Mouse (Mus musculus): ENCODE measurements around the gene Sdk2. TPM values are rescaled to one million over a fixed set of nuclear protein-coding genes. Genes with fewer than 3 reads are reported as not detected.

Sdk2 gene
- polyA plus RNA-seq, 1 experiment from 2014 or later, result 2.1 TPM

DNA sequence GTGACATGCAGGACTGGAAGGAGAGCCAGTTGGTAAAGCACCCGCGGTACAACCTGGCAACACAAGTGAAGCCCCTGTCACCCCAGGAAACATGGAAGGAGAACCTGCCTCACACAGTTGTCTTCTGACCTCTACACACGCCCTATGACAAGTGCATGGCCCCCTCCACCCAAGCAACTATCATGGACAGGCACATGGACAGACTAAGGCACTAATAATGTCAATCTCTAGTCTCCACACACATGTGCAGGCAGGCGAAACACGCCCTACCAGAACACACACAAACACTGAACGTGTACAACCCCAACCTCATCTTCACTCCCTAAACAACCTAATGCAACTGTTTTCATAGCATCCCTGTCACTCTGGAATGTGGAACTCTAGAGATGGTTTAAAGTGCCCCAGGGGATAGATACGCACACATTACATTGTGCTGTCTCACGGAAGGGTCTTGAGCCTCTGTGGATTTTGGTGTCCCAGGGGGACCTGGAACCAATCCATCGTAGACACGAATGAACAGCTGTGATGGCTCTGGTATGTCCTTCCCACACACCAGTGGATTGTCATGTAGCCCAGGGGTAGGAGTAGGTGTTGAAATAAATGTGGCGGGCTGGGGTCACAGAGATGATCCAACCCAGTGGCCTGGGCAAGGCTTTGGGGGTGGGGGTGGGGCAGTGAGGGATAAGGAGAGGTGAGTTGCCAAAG lies 329.8 kb downstream of the Sdk2 start:
- Histone ChIP-seq H3K4me3 (replicated peaks) (no peak overlapping the region), H3K36me3 (0 out of 2 replicates have a peak, but pooled peaks cover 2% of the 10 kb centered on the region), H3K4me2 (replicated peaks) (no peak overlapping the region), H3K27me3 (replicated peaks) (no peaks in the 10 kb centered on the region), H3K4me1 (replicated peaks) (peaks cover 70% of the 10 kb centered on the region), H3K27ac (no peak overlapping the region), H3K9me3 (no peaks in the 10 kb centered on the region), H3K9ac (no peak overlapping the region)
- WGBS, result 71% methylated on average over 11 of the region's 11 CpGs
- ATAC-seq, result no peak

GRCm38 (mm10) chr11:113735151-113735550 lies 331.7 kb downstream of the Sdk2 start:
- Histone ChIP-seq H3K27me3 (replicated peaks) (no peaks in the 10 kb centered on the region), H3K4me3 (replicated peaks) (no peak overlapping the region), H3K4me2 (replicated peaks) (no peak overlapping the region), H3K9me3 (no peaks in the 10 kb centered on the region), H3K4me1 (replicated peaks) (peaks cover 70% of the 10 kb centered on the region), H3K27ac (peak overlapping the region; percentile 72), H3K36me3 (no peaks in the 10 kb centered on the region), H3K9ac (no peak overlapping the region)
- peak; percentile 61 for ATAC-seq
- 45% methylated on average over 6 of the region's 6 CpGs for WGBS

GRCm38 (mm10) chr11:113733631-113734364 lies 333.0 kb downstream of the Sdk2 start:
- H3K4me3 ChIP-seq (replicated peaks), result no peak overlapping the region
- H3K9me3 ChIP-seq, result no peaks in the 10 kb centered on the region
- 29% methylated on average over 6 of the region's 6 CpGs for WGBS
- peaks cover 8% of the 10 kb centered on the region for H3K36me3 ChIP-seq
- H3K27ac ChIP-seq, result peak overlapping the region; percentile 72
- ATAC-seq, result peak; percentile 72
- peaks cover 59% of the 10 kb centered on the region for H3K4me1 ChIP-seq (replicated peaks)
- H3K4me2 ChIP-seq (replicated peaks), result peak overlapping the region; percentile 12; the same call in 1 of the 2 replicates
- H3K9ac ChIP-seq, result no peak overlapping the region
- H3K27me3 ChIP-seq (replicated peaks), result no peaks in the 10 kb centered on the region

GRCm38 (mm10) chr11:113731945-113732612 lies 334.8 kb downstream of the Sdk2 start:
- H3K9ac ChIP-seq, result no peak overlapping the region
- H3K4me1 ChIP-seq (replicated peaks), result peaks cover 53% of the 10 kb centered on the region
- 91% methylated on average over 10 of the region's 10 CpGs for WGBS
- no peak for ATAC-seq
- peaks cover 23% of the 10 kb centered on the region for H3K36me3 ChIP-seq
- H3K9me3 ChIP-seq, result no peaks in the 10 kb centered on the region
- H3K4me2 ChIP-seq (replicated peaks), result no peak overlapping the region
- no peaks in the 10 kb centered on the region for H3K27me3 ChIP-seq (replicated peaks)
- H3K27ac ChIP-seq, result no peak overlapping the region
- no peak overlapping the region for H3K4me3 ChIP-seq (replicated peaks)

DNA sequence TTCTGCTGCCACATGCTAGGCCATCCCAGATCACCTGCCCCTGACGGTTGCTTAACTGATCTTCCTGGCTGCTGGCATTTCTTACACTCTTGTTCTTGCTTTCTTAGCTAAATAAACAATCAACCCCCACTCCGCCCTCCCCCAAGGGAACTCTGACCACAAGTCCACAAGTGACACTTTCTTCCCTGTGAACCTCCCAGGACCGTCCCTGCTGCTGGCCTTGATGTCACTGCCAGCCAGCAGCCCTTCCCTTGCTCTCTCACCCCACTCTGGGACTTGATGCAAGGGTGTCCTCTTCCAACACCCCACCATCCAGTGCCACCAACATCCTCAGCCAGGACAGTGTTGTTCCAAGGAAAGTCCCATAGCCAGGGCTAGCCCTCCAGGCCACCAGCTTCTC lies 336.0 kb downstream of the Sdk2 start:
- H3K4me2 ChIP-seq (replicated peaks), result no peak overlapping the region
- H3K4me3 ChIP-seq (replicated peaks), result no peak overlapping the region
- no peak for ATAC-seq
- H3K9me3 ChIP-seq, result no peaks in the 10 kb centered on the region
- no peak overlapping the region for H3K27ac ChIP-seq
- peaks cover 30% of the 10 kb centered on the region for H3K36me3 ChIP-seq
- peaks cover 52% of the 10 kb centered on the region for H3K4me1 ChIP-seq (replicated peaks)
- H3K27me3 ChIP-seq (replicated peaks), result no peaks in the 10 kb centered on the region
- H3K9ac ChIP-seq, result no peak overlapping the region
- 38% methylated on average over 3 of the region's 3 CpGs for WGBS

- no peaks in the 10 kb centered on the region for H3K9me3 ChIP-seq
- no peak for ATAC-seq
- H3K27ac ChIP-seq, result no peak overlapping the region
- no peak overlapping the region for H3K4me2 ChIP-seq (replicated peaks)
- peaks cover 30% of the 10 kb centered on the region for H3K36me3 ChIP-seq
- no peak overlapping the region for H3K9ac ChIP-seq
- H3K27me3 ChIP-seq (replicated peaks), result no peaks in the 10 kb centered on the region
- no peak overlapping the region for H3K4me3 ChIP-seq (replicated peaks)
- 58% methylated on average over 8 of the region's 8 CpGs for WGBS
- H3K4me1 ChIP-seq (replicated peaks), result peaks cover 49% of the 10 kb centered on the region
Observed at GRCm38 (mm10) chr11:113729917-113730316, 336.9 kb downstream of the Sdk2 start.

DNA sequence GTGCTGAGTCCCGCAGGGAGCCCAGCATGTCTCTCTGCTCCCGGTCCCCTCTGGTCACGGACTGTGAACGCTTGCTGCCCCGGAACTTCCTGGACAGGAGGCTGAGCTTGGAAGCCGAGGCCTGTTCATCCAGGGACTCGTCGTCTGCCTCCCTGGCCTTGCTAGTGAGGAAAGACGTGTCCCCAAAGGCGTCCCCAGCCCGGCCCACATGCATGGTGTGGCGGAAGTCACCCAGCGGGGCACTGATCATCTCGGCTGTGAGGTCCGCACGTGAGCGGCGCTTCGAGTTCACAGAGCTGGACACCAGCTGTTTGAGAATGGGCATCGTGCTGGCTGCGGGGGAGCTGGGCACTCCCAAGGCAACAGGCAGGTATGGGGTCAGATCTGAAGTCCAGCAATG lies 337.6 kb downstream of the Sdk2 start:
- no peaks in the 10 kb centered on the region for H3K27me3 ChIP-seq (replicated peaks)
- H3K4me3 ChIP-seq (replicated peaks), result no peak overlapping the region
- peaks cover 42% of the 10 kb centered on the region for H3K4me1 ChIP-seq (replicated peaks)
- ATAC-seq, result no peak
- no peak overlapping the region for H3K4me2 ChIP-seq (replicated peaks)
- H3K9me3 ChIP-seq, result no peaks in the 10 kb centered on the region
- peaks cover 30% of the 10 kb centered on the region for H3K36me3 ChIP-seq
- 88% methylated on average over 21 of the region's 21 CpGs for WGBS
- H3K27ac ChIP-seq, result no peak overlapping the region
- no peak overlapping the region for H3K9ac ChIP-seq

- H3K4me1 ChIP-seq (replicated peaks), result peaks cover 30% of the 10 kb centered on the region
- no peak overlapping the region for H3K4me3 ChIP-seq (replicated peaks)
- no peak overlapping the region for H3K4me2 ChIP-seq (replicated peaks)
- H3K9me3 ChIP-seq, result no peaks in the 10 kb centered on the region
- no peak overlapping the region for H3K9ac ChIP-seq
- H3K27me3 ChIP-seq (replicated peaks), result no peaks in the 10 kb centered on the region
- WGBS, result 62% methylated on average over 6 of the region's 6 CpGs
- no peak overlapping the region for H3K27ac ChIP-seq
- ATAC-seq, result no peak
- H3K36me3 ChIP-seq, result peaks cover 30% of the 10 kb centered on the region
Observed at GRCm38 (mm10) chr11:113727992-113728391, 338.9 kb downstream of the Sdk2 start.

DNA sequence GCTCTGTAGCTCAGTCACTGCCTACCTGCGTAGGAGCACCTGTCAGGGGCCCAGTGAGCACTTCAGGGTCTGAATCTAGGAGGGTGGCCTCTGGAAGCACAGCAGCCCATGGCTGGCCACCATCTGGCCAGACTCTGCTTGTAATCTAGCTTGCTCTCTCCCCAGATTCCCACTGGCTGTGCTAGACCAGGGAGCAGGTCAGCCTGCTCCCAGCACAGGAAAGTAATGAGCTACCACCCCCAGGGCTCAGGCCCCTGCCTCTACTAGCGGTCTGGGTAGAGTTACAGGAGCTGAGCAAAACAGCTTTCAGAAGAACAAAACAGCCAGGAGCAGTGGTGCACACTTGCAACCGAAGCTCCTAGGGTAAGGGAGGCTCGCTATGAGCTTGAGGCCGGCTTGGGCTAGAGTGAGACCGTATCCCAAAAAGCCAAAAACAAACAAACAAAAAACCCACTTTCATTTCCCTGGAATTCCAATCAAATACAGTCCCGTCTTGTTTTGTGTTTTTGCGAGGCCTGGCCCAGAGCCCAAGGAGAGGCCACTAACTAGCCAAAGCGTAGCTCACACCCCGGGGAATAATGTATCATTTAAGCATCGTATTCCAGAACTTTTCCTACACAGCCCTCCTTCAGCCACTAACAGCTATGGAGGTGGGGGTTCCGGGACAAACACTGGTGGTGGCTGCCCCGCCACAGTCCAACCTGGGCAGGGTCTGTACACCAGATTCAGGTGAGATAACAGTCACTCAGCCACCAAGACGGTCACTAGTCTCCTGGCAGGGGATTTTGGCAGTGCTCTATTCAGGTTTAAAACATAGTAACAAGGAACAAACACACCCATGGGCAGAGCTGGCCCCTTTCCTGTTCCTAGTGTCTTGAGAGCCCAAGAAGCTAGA lies 339.6 kb downstream of the Sdk2 start:
- WGBS, result 85% methylated on average over 14 of the region's 14 CpGs

More for the DNA sequence above, 339.6 kb downstream of the Sdk2 start:
- no peak overlapping the region for H3K4me3 ChIP-seq (replicated peaks)
- H3K9ac ChIP-seq, result no peak overlapping the region
- ATAC-seq, result no peak
- no peak overlapping the region for H3K4me2 ChIP-seq (replicated peaks)
- H3K27ac ChIP-seq, result no peak overlapping the region
- H3K4me1 ChIP-seq (replicated peaks), result peaks cover 28% of the 10 kb centered on the region
- H3K9me3 ChIP-seq, result no peaks in the 10 kb centered on the region
- no peaks in the 10 kb centered on the region for H3K27me3 ChIP-seq (replicated peaks)
- peaks cover 30% of the 10 kb centered on the region for H3K36me3 ChIP-seq

Measured in intestine, embryonic 15.5 days (tissue).